Mouse (Mus musculus): Measurements from ENCODE around the gene Dlg2.

DNA sequence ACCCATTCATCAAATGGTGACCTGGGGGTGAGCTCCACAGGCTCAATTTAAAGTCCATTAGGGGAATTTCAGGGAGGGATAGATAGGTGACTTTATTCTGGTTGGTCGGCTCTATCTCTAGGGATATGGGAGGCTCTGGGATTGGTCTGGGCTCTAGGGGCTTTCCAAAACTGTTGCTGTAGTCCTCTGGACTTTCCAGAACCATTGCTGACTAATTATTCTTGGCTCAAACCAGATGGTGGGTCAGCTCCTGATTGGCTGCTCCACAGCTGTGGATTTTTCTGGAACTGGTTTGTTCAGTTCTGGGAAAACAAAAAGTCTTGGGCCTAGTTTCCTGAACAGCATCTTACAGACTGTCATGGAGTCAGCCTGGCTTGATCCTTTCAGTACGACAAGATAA is 2017.0 kb downstream of the Dlg2 start:
- no peak for TF ChIP-seq POLR2A (IDR thresholded peaks at IDR 0.05; ENCODE audit: borderline replicate concordance, extremely low read depth, low read depth, low read length)
- TF ChIP-seq CTCF (IDR thresholded peaks at IDR 0.05; ENCODE audit: insufficient read depth, low read length), result no peak
